Mouse (Mus musculus) T-cell, adult 2 months (primary cell): ENCODE results near the gene Mafk.
"Not testable (repeated sequence)": the region's sequence is repeated elsewhere in the genome, so short reads cannot be mapped to it uniquely, and the experiment has no call there.

ENCODE experiments used
- DNase-seq: peaks from one replicate; pipeline ENCODE4 v3.0.0; 2022; ENCODE audit warnings: low spot score

Mafk gene

GRCm38 (mm10) chr5:139791227-139792158 is at the start of gene Mafk:
Mafk (plus strand) TSS chr5:139791513.
- DNase-seq = peak; percentile 98

GRCm38 (mm10) chr5:139742640-139743039 is 48.7 kb upstream of the Mafk start:
- DNase-seq = not testable (repeated sequence)

GRCm38 (mm10) chr5:139745771-139746170 is 45.5 kb upstream of the Mafk start:
- DNase-seq = peak; percentile 34

- DNase-seq = no peak
Observed at GRCm38 (mm10) chr5:139749413-139750125, 41.7 kb upstream of the Mafk start.

- peak; percentile 44 for DNase-seq
Observed at GRCm38 (mm10) chr5:139750535-139750934, 40.8 kb upstream of the Mafk start.

- no peak for DNase-seq
Observed at GRCm38 (mm10) chr5:139754753-139755152, 36.6 kb upstream of the Mafk start.

GRCm38 (mm10) chr5:139756135-139756534 is 35.2 kb upstream of the Mafk start:
- no peak for DNase-seq

GRCm38 (mm10) chr5:139756586-139756985 is 34.7 kb upstream of the Mafk start:
- DNase-seq = no peak

GRCm38 (mm10) chr5:139758096-139758495 is 33.2 kb upstream of the Mafk start:
- DNase-seq = no peak

GRCm38 (mm10) chr5:139764296-139764695 is 27.0 kb upstream of the Mafk start:
- DNase-seq = no peak

GRCm38 (mm10) chr5:139768216-139768615 is 23.1 kb upstream of the Mafk start:
- DNase-seq = no peak

- DNase-seq = peak; percentile 94
Observed at GRCm38 (mm10) chr5:139775216-139775926, 15.9 kb upstream of the Mafk start, which contains the start of gene Ints1. Ints1 (minus strand) TSS chr5:139775674.

GRCm38 (mm10) chr5:139776966-139777365 is 14.3 kb upstream of the Mafk start:
- DNase-seq = no peak

GRCm38 (mm10) chr5:139781406-139781805 is 9.9 kb upstream of the Mafk start:
- DNase-seq = no peak

GRCm38 (mm10) chr5:139789466-139789865 is 1.8 kb upstream of the Mafk start:
- DNase-seq = no peak

GRCm38 (mm10) chr5:139792159-139792775 is 954 bp downstream of the Mafk start:
- no peak for DNase-seq

GRCm38 (mm10) chr5:139792966-139793337 is 1.6 kb downstream of the Mafk start:
- DNase-seq = no peak

- DNase-seq = no peak
Observed at GRCm38 (mm10) chr5:139793338-139794089, 2.2 kb downstream of the Mafk start.

GRCm38 (mm10) chr5:139794137-139794536 is 2.8 kb downstream of the Mafk start:
- DNase-seq = no peak

GRCm38 (mm10) chr5:139794938-139795337 is 3.6 kb downstream of the Mafk start:
- no peak for DNase-seq

- DNase-seq = no peak
Observed at GRCm38 (mm10) chr5:139796001-139796620, 4.8 kb downstream of the Mafk start.
